Mouse (Mus musculus): ENCODE data around the gene E2f3. TPM values are rescaled to one million over a fixed set of nuclear protein-coding genes. Genes with fewer than 3 reads are reported as not detected.
A peak's percentile ranks its signal among the peaks of the same experiment; 100 is the strongest.

E2f3 gene
- polyA plus RNA-seq, 1 experiment from 2014 or later = 4.7 TPM

DNA sequence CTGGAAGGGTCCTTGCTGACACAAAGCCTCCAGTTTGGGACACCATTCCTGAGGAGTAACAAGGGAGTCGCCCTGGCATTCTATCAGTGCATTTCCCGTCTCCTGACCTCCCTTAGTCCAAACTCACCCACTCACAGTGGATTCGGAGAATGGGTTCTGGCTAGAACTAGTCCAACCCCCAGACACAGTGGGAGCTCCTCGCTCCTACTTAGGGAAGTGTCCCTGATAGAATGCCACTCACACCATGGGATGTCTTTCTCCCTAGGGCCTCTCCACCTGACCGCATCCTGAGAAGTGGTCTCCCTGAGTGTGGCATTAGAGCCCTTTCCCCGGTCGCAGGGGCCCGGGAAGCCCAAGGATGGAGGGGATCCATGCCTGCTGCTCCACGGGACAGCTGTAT, 77.4 kb downstream of the E2f3 start:
- no peak overlapping the region for H3K4me3 ChIP-seq
- no peak overlapping the region for H3K27ac ChIP-seq
- peaks cover 20% of the 10 kb centered on the region; the same call in 1 of the 2 replicates for H3K36me3 ChIP-seq (replicated peaks)
- WGBS = 98% methylated on average over 9 of the region's 9 CpGs
- no peak for ATAC-seq (replicated peaks)
- H3K4me2 ChIP-seq = no peak overlapping the region
- H3K27me3 ChIP-seq (replicated peaks) = no peaks in the 10 kb centered on the region
- H3K4me1 ChIP-seq = no peaks in the 10 kb centered on the region
- 0 out of 2 replicates have a peak, but pooled peaks cover 6% of the 10 kb centered on the region for H3K9me3 ChIP-seq
- H3K9ac ChIP-seq = no peak overlapping the region

DNA sequence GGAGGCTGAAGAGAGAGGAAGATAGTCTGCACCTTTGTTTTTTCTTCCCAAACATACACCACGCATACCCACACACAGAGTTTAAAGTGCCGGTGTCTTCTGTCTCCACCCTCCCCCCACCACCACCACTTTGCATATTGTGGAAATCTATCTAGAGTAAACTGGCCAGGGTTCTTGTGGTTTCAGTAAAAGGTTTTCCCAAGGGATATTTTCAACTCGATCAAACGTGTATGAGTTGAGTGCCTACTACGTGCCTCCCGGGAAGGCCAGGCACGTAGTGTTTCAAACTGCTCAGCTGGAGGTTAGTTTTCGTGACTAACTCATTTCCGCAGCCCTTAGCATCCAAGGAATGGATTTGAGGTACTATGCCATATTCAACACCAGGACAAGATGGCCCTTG, 77.9 kb downstream of the E2f3 start:
- Histone ChIP-seq H3K36me3 (replicated peaks) (peaks cover 20% of the 10 kb centered on the region; the same call in 1 of the 2 replicates), H3K4me3 (no peak overlapping the region), H3K4me1 (no peaks in the 10 kb centered on the region), H3K27me3 (replicated peaks) (no peaks in the 10 kb centered on the region), H3K27ac (no peak overlapping the region), H3K9me3 (0 out of 2 replicates have a peak, but pooled peaks cover 6% of the 10 kb centered on the region), H3K9ac (no peak overlapping the region), H3K4me2 (no peak overlapping the region)
- WGBS = 97% methylated on average over 9 of the region's 9 CpGs
- ATAC-seq (replicated peaks) = no peak

DNA sequence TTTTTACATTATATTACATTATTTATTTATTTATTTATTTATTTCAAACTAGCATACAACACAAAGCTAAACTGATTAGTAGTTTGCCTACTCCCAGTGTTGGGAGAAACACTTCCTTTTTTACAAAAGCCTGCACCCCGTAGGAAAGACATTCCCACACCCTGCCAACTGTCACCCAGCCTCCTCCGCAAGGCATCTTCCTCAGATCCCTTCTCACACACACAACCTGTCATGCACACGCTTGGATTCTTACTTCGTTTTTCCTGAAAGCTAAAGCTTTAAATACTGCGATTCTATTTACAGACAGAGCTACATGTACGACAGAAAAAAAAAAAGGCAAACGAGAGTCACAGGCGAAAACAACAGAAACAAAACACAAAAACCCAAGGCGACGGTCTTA, 79.1 kb downstream of the E2f3 start:
- H3K27ac ChIP-seq = no peak overlapping the region
- H3K27me3 ChIP-seq (replicated peaks) = no peaks in the 10 kb centered on the region
- peaks cover 20% of the 10 kb centered on the region; the same call in 1 of the 2 replicates for H3K36me3 ChIP-seq (replicated peaks)
- 0 out of 2 replicates have a peak, but pooled peaks cover 6% of the 10 kb centered on the region for H3K9me3 ChIP-seq
- 96% methylated on average over 10 of the region's 10 CpGs for WGBS
- no peak for ATAC-seq (replicated peaks)
- no peak overlapping the region for H3K4me2 ChIP-seq
- H3K4me3 ChIP-seq = no peak overlapping the region
- no peaks in the 10 kb centered on the region for H3K4me1 ChIP-seq
- no peak overlapping the region for H3K9ac ChIP-seq

DNA sequence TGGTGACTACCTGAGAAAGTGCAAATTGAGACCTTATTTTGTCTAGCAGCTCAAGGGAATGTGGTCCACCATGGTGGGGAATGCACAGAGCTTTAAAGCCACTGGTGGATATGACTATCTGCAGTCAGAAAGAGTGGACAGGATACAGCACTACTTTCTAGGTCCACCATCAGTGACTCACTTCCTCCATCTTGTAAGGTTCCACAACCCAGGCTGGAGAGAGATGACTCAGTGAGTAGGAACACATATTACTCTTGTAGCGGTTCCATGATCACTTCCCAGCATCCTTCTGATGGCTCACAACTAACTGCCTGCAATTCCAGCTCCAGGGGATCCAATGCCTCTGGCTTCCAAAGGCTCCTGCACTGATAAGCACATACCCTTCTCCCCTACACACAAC, 82.5 kb downstream of the E2f3 start:
- Histone ChIP-seq H3K27me3 (replicated peaks) (no peaks in the 10 kb centered on the region), H3K9me3 (peaks cover 10% of the 10 kb centered on the region; the same call in 1 of the 2 replicates), H3K4me2 (no peak overlapping the region), H3K9ac (no peak overlapping the region), H3K36me3 (replicated peaks) (peaks cover 10% of the 10 kb centered on the region; the same call in 1 of the 2 replicates), H3K4me1 (no peaks in the 10 kb centered on the region), H3K4me3 (no peak overlapping the region), H3K27ac (no peak overlapping the region)
- ATAC-seq (replicated peaks) = no peak
- WGBS = 100% methylated on average over 1 of the region's 1 CpGs

DNA sequence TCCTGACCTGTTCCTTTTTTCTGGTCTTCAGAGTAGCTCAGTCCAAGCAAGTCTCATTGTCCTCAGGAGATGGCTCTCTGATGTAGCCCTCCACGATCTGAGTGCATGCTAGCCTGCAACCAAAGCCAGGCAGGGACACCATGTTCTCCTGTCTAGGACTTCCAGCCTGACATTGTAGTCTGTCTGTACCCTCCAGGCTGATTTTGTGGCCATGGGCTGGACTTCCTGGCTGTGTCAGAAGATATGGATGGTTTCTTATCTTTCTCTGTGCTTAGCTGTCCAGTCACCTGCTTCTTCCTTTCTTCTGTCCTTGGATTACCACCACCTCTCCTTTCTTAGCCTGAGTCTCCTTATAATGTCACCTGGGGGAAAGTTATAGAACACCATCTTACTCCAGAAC, 83.2 kb downstream of the E2f3 start:
- Histone ChIP-seq H3K4me3 (no peak overlapping the region), H3K27ac (no peak overlapping the region), H3K36me3 (replicated peaks) (0 out of 2 replicates have a peak, but pooled peaks cover 7% of the 10 kb centered on the region), H3K4me1 (no peaks in the 10 kb centered on the region), H3K4me2 (no peak overlapping the region), H3K9ac (no peak overlapping the region), H3K27me3 (replicated peaks) (no peaks in the 10 kb centered on the region), H3K9me3 (peaks cover 10% of the 10 kb centered on the region; the same call in 1 of the 2 replicates)
- 85% methylated on average over 1 of the region's 1 CpGs for WGBS
- ATAC-seq (replicated peaks) = no peak

DNA sequence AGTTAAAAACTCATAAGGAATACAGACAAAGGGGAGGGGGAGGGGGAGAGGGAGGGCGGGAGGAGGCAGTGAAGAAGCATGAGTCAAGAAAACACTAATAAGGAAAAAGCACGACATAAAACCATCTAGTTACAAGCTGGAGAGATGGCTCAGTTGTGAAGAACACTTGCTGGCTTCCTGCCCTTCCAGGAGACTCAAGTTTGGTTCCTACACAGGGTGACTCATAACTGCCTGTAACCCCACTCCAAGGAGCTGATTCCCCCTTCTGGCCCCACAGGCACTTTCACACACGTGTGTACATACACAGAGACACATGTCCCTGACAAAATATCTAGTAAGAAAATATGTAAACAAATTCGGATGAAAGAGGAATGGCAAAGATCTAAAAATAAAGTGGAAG, 84.2 kb downstream of the E2f3 start:
- WGBS = 89% methylated on average over 4 of the region's 4 CpGs
- 0 out of 2 replicates have a peak, but pooled peaks cover 3% of the 10 kb centered on the region for H3K36me3 ChIP-seq (replicated peaks)
- H3K9ac ChIP-seq = no peak overlapping the region
- peaks cover 10% of the 10 kb centered on the region; the same call in 1 of the 2 replicates for H3K9me3 ChIP-seq
- no peak overlapping the region for H3K4me2 ChIP-seq
- no peaks in the 10 kb centered on the region for H3K4me1 ChIP-seq
- no peak for ATAC-seq (replicated peaks)
- H3K27me3 ChIP-seq (replicated peaks) = no peaks in the 10 kb centered on the region
- H3K4me3 ChIP-seq = no peak overlapping the region
- no peak overlapping the region for H3K27ac ChIP-seq

DNA sequence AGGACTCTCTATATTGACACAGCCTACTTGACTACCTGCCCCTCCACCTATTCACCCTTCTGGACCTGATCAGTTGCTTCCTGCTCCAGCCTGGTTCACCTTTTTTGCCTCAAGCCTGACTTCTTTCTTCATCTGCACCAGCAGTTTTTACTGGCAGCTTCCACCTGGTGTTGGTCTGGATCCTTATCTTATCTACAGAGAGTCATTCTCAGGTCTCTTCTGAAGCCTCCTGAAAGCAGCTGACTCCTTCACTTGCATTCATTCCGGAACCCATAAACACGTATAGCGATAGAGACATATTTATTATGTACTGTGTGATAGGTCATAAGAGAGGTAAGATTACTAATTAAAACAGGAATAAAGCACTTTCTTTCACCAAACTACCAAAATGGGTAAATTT, 119.1 kb downstream of the E2f3 start:
- Histone ChIP-seq H3K4me1 (no peaks in the 10 kb centered on the region), H3K27ac (no peak overlapping the region), H3K36me3 (replicated peaks) (no peaks in the 10 kb centered on the region), H3K4me3 (no peak overlapping the region), H3K27me3 (replicated peaks) (no peaks in the 10 kb centered on the region), H3K4me2 (no peak overlapping the region), H3K9ac (no peak overlapping the region), H3K9me3 (no peaks in the 10 kb centered on the region)
- WGBS = 93% methylated on average over 3 of the region's 3 CpGs
- no peak for ATAC-seq (replicated peaks)

DNA sequence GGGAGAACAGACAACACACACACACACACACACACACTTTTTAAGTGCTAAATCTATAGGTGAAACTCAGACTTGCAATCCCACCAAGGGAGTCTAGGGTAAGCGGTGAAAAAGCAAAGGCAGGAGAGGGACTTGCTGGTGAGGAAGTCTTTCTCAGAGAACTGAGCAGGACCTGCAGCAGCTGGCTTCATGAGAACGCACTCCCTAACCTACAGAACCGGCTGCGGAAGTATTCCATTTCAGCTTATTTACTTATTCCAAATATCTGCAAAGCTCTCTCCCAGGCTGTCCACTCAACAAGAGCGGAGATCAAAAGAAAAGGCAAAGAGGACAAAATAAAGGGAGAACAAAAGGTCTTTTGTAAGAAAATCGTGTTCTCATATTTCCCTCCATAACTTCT, 121.5 kb downstream of the E2f3 start:
- H3K27me3 ChIP-seq (replicated peaks) = no peaks in the 10 kb centered on the region
- H3K4me3 ChIP-seq = no peak overlapping the region
- H3K9me3 ChIP-seq = no peaks in the 10 kb centered on the region
- WGBS = 61% methylated on average over 6 of the region's 6 CpGs
- no peak overlapping the region for H3K4me2 ChIP-seq
- no peak for ATAC-seq (replicated peaks)
- H3K4me1 ChIP-seq = no peaks in the 10 kb centered on the region
- no peak overlapping the region for H3K27ac ChIP-seq
- H3K9ac ChIP-seq = no peak overlapping the region
- no peaks in the 10 kb centered on the region for H3K36me3 ChIP-seq (replicated peaks)

DNA sequence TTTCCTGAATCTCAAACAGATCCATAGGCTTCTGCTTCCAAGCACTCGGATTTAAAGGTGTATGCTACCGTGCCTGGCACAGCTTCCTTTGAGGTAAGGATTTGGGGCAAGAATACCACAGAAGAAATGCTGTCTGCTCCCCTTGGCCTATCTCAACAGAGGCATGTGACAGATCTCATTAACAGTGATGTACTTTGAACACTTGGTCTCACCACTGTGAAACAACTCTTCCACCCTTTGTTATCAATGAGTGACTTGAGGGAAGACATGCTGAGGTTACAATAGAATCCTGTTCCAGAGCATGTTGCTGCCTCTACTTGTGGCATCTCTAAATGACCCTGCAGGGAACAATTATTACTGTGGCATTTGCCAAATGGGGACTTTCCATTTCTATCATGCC, 125.8 kb downstream of the E2f3 start:
- ATAC-seq (replicated peaks) = no peak
- Histone ChIP-seq H3K4me1 (no peaks in the 10 kb centered on the region), H3K27ac (no peak overlapping the region), H3K27me3 (replicated peaks) (no peaks in the 10 kb centered on the region), H3K36me3 (replicated peaks) (no peaks in the 10 kb centered on the region), H3K4me3 (no peak overlapping the region), H3K9ac (no peak overlapping the region), H3K9me3 (no peaks in the 10 kb centered on the region), H3K4me2 (no peak overlapping the region)
- WGBS = 74% methylated on average over 2 of the region's 2 CpGs

DNA sequence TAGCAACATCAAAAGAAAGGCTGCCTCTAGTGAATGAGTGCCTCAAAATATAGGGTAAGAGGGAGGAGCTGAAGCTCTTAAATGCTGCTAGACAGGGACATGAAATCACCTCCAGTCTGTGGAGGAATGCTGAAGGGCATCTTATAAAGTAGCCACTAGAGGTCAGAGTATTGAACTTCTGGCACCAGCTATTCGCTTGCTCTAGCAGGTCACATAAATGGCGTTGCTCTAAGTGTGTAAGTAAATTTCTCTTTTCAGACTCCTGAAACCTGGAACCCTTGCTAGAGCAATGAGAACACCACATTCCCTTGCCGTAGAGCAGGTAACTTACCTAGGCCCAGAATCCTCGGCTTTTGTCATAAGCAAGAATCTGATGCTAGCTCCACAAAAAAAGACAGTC, 128.4 kb downstream of the E2f3 start:
- Histone ChIP-seq H3K4me1 (peaks cover 12% of the 10 kb centered on the region), H3K4me2 (no peak overlapping the region)
- peak; percentile 35; the same call in 1 of the 2 replicates for ATAC-seq (replicated peaks)

More for the DNA sequence above, 128.4 kb downstream of the E2f3 start:
- H3K27ac ChIP-seq = no peak overlapping the region
- no peaks in the 10 kb centered on the region for H3K27me3 ChIP-seq (replicated peaks)
- H3K9me3 ChIP-seq = no peaks in the 10 kb centered on the region
- no peak overlapping the region for H3K4me3 ChIP-seq
- WGBS = 18% methylated on average over 4 of the region's 4 CpGs
- no peaks in the 10 kb centered on the region for H3K36me3 ChIP-seq (replicated peaks)
- no peak overlapping the region for H3K9ac ChIP-seq

Other genes starting within 250 kb of the E2f3 start
- gene Cdkal1, start 130.4 kb downstream of the E2f3 start, polyA plus RNA-seq (2015; fragmentation: Nextera tagmentation; extraction: Ambion mirVana) = 20.6 and 21.9 TPM in 2 replicates
- gene Mboat1, start 150.4 kb upstream of the E2f3 start, polyA plus RNA-seq (2015; fragmentation: Nextera tagmentation; extraction: Ambion mirVana) = 2.5 and 2.7 TPM in 2 replicates

Data from midbrain, embryonic 15.5 days (tissue).